Mouse (Mus musculus) heart, postnatal 0 days (tissue): ENCODE results near the gene Nlgn2. TPM values are rescaled to one million over a fixed set of nuclear protein-coding genes. Genes with fewer than 3 reads are reported as not detected.
"Not testable (repeated sequence)": the region's sequence is repeated elsewhere in the genome, so short reads cannot be mapped to it uniquely, and the experiment has no call there.

Source experiments
- ATAC-seq: fragments of 200-750 bp; cut with Nextera tagmentation; 2 replicates; pipeline ENCODE4 v1.8.0; 2017; ENCODE audit warnings: low read depth, moderate number of reproducible peaks, moderate library complexity; ENCODE audit not compliant: insufficient read depth
- DNase-seq: peaks from one replicate; pipeline ENCODE4 v3.0.0-alpha.2; 2016; ENCODE audit warnings: low spot score
- H3K27ac ChIP-seq: fragments of 300-500 bp; sonication (generic); 2 replicates; pipeline ENCODE4 v1.5.1; 2014; ENCODE audit warnings: low read depth, mild to moderate bottlenecking
- H3K27me3 ChIP-seq: fragments of 300-500 bp; sonication (generic); 2 replicates; pipeline ENCODE4 v1.6.1; 2014; ENCODE audit warnings: low read length, mixed read lengths; ENCODE audit not compliant: control insufficient read depth, insufficient read depth
- H3K36me3 ChIP-seq: fragments of 300-500 bp; sonication (generic); replicated peaks from 2 replicates; pipeline ENCODE4 v1.6.1; 2014; ENCODE audit warnings: low read length, mixed read lengths; ENCODE audit not compliant: control insufficient read depth, insufficient read depth
- H3K4me1 ChIP-seq: fragments of 300-500 bp; sonication (generic); 2 replicates; pipeline ENCODE4 v1.6.1; 2014; ENCODE audit warnings: antibody characterized with exemption; ENCODE audit not compliant: control insufficient read depth, insufficient read depth
- H3K4me2 ChIP-seq: fragments of 300-500 bp; sonication (generic); 2 replicates; pipeline ENCODE4 v1.6.1; 2014; ENCODE audit warnings: low read depth, mild to moderate bottlenecking, low read length, moderate library complexity
- H3K4me3 ChIP-seq: fragments of 300-500 bp; sonication (generic); 2 replicates; pipeline ENCODE4 v1.5.1; 2014; ENCODE audit warnings: low read depth, low read length
- H3K9ac ChIP-seq: fragments of 300-500 bp; sonication (generic); replicated peaks from 2 replicates; pipeline ENCODE4 v1.6.1; 2014; ENCODE audit warnings: low read depth, low read length, mixed read lengths
- H3K9me3 ChIP-seq: fragments of 300-500 bp; sonication (generic); replicated peaks from 2 replicates; pipeline ENCODE4 v1.6.1; 2016; ENCODE audit warnings: low read length; ENCODE audit not compliant: control insufficient read depth
- CTCF ChIP-seq: IDR thresholded peaks from 2 replicates; pipeline ENCODE4 v1.5.1; 2016; ENCODE audit warnings: antibody characterized with exemption, control low read depth, low read depth
- EP300 ChIP-seq: IDR thresholded peaks from 2 replicates; pipeline ENCODE4 v1.6.1; 2016; ENCODE audit warnings: antibody characterized with exemption, low read depth
- WGBS: fragments of 180-500 bp; shearing (Covaris S2); extraction: QIAGEN DNeasy Blood & Tissue Kit; methylation state at CpG from one replicate; pipeline ENCODE4 v1.1.7; 2014; 5-methylcytosine and 5-hydroxymethylcytosine counted together
- polyA plus RNA-seq: library from polyadenylated mRNA; unstranded; fragments of >200 nt; fragmentation: Nextera tagmentation; extraction: Ambion mirVana; gene quantifications from 2 replicates; pipeline ENCODE4 v1.2.1, GENCODE M21; 2015
- total RNA-seq: library from RNA; depleted of rRNA; stranded (reverse); fragments of >200 nt; gene quantifications from 2 replicates; pipeline ENCODE4 v1.2.3, GENCODE M21; 2014; ENCODE audit warnings: low replicate concordance

The Nlgn2 gene
- total and polyA plus RNA-seq, 2 experiments from 2014 or later = 0.89 to 4.5 TPM

- Histone ChIP-seq H3K4me3 (no peak overlapping the region), H3K27me3 (no peaks in the 10 kb centered on the region), H3K9ac (no peak overlapping the region), H3K36me3 (no peaks in the 10 kb centered on the region), H3K9me3 (no peaks in the 10 kb centered on the region), H3K4me1 (no peaks in the 10 kb centered on the region), H3K27ac (no peak overlapping the region), H3K4me2 (no peak overlapping the region)
- 79% methylated on average over 7 of the region's 7 CpGs for WGBS
- ATAC-seq = no peak
- DNase-seq = no peak
- TF ChIP-seq EP300 = no peak
- TF ChIP-seq CTCF = no peak
Measured at GRCm38 (mm10) chr11:69871822-69872221, 34.2 kb upstream of the Nlgn2 start.

GRCm38 (mm10) chr11:69870289-69871069, 32.9 kb upstream of the Nlgn2 start:
- 88% methylated on average over 2 of the region's 2 CpGs for WGBS

GRCm38 (mm10) chr11:69867335-69867734, 29.8 kb upstream of the Nlgn2 start:
- DNase-seq (no peak), ATAC-seq (no peak)
- no peak for TF ChIP-seq EP300
- TF ChIP-seq CTCF = no peak

More at GRCm38 (mm10) chr11:69870289-69871069, 32.9 kb upstream of the Nlgn2 start:
- Histone ChIP-seq H3K27me3 (no peaks in the 10 kb centered on the region), H3K4me3 (no peak overlapping the region), H3K36me3 (no peaks in the 10 kb centered on the region), H3K27ac (no peak overlapping the region), H3K4me2 (no peak overlapping the region), H3K9ac (no peak overlapping the region), H3K9me3 (no peaks in the 10 kb centered on the region), H3K4me1 (no peaks in the 10 kb centered on the region)
- TF ChIP-seq EP300 = no peak
- TF ChIP-seq CTCF = no peak
- ATAC-seq (no peak), DNase-seq (no peak)

DNA sequence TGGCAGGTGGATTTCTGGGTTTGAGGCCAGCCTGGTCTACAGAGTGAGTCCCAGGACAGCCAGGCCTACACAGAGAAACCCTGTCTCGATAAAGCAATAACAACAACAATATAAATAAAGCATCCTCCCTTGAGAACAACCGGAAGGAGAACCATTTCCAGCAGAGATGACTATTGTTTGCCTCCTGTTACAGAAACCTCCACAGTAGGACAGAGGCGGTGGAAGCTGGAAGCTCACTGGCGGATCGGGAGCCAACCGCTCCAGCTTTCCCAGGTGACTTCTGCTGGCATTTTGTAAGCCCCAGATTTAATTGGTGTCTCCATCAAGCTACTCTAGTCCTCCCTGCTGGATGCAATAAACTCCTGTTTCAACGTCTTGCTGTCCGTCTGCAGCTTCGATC, 28.0 kb upstream of the Nlgn2 start:
- no peak for ATAC-seq
- Histone ChIP-seq H3K36me3 (no peaks in the 10 kb centered on the region), H3K9me3 (no peaks in the 10 kb centered on the region), H3K27ac (no peak overlapping the region), H3K27me3 (no peaks in the 10 kb centered on the region), H3K4me3 (no peak overlapping the region), H3K4me1 (no peaks in the 10 kb centered on the region), H3K4me2 (no peak overlapping the region), H3K9ac (no peak overlapping the region)
- 76% methylated on average over 9 of the region's 9 CpGs for WGBS
- no peak for DNase-seq
- TF ChIP-seq CTCF = no peak

More at GRCm38 (mm10) chr11:69867335-69867734, 29.8 kb upstream of the Nlgn2 start:
- Histone ChIP-seq H3K27me3 (no peaks in the 10 kb centered on the region), H3K9me3 (no peaks in the 10 kb centered on the region), H3K4me2 (no peak overlapping the region), H3K4me3 (no peak overlapping the region), H3K36me3 (no peaks in the 10 kb centered on the region), H3K27ac (no peak overlapping the region), H3K4me1 (no peaks in the 10 kb centered on the region), H3K9ac (no peak overlapping the region)
- WGBS = 31% methylated on average over 9 of the region's 9 CpGs

- ATAC-seq (no peak), DNase-seq (no peak)
- Histone ChIP-seq H3K4me2 (no peak overlapping the region), H3K4me1 (no peaks in the 10 kb centered on the region), H3K36me3 (no peaks in the 10 kb centered on the region), H3K9ac (no peak overlapping the region), H3K27ac (no peak overlapping the region), H3K4me3 (no peak overlapping the region), H3K9me3 (no peaks in the 10 kb centered on the region), H3K27me3 (peaks cover 1% of the 10 kb centered on the region; the same call in 1 of the 2 replicates)
- no peak for TF ChIP-seq CTCF
- TF ChIP-seq EP300 = no peak
- whole genome bisulfite sequencing = 38% methylated on average over 8 of the region's 8 CpGs
Measured at GRCm38 (mm10) chr11:69864138-69864860, 26.7 kb upstream of the Nlgn2 start.

DNA sequence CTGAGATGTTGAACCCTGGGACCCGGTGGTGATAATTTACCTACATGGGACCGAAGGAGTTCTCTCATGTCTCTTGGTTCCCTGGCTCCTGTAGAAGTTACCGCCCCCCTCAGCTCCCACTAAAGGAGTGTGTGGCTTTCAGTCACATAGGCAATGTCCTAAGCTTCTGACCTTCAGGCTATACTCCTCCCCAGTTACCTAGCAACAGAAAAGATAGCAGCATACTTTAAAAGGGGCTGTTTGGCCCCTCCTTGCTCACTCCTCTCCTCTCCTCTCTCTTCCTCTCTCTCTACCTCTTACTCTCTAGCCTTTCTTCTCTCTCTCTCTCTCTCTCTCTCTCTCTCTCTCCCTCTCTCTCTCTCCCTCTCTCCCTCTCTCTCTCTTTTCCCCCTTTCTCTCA, 26.1 kb upstream of the Nlgn2 start:
- H3K36me3 ChIP-seq, H3K27me3 ChIP-seq, H3K9me3 ChIP-seq, H3K9ac ChIP-seq, H3K4me3 ChIP-seq, H3K27ac ChIP-seq, H3K4me1 ChIP-seq, DNase-seq, H3K4me2 ChIP-seq, ATAC-seq: not testable (repeated sequence)
- 47% methylated on average over 3 of the region's 3 CpGs for WGBS
